Mouse (Mus musculus) cortical plate, adult 2 months (tissue): ENCODE measurements around the gene Pcgf1.

Experiments
- CTCF ChIP-seq: fragments of 200-500 bp; IDR thresholded peaks from 2 replicates; pipeline ENCODE4 v1.5.1; 2011; ENCODE audit warnings: mild to moderate bottlenecking, control low read depth, low read length; ENCODE audit not compliant: insufficient read depth; ENCODE audit errors: extremely low read depth
- POLR2A ChIP-seq: fragments of 200-500 bp; IDR thresholded peaks from 2 replicates; pipeline ENCODE4 v1.6.1; 2011; ENCODE audit warnings: mild to moderate bottlenecking, low read length, control low read depth; ENCODE audit not compliant: insufficient read depth; ENCODE audit errors: extremely low read depth

DNA sequence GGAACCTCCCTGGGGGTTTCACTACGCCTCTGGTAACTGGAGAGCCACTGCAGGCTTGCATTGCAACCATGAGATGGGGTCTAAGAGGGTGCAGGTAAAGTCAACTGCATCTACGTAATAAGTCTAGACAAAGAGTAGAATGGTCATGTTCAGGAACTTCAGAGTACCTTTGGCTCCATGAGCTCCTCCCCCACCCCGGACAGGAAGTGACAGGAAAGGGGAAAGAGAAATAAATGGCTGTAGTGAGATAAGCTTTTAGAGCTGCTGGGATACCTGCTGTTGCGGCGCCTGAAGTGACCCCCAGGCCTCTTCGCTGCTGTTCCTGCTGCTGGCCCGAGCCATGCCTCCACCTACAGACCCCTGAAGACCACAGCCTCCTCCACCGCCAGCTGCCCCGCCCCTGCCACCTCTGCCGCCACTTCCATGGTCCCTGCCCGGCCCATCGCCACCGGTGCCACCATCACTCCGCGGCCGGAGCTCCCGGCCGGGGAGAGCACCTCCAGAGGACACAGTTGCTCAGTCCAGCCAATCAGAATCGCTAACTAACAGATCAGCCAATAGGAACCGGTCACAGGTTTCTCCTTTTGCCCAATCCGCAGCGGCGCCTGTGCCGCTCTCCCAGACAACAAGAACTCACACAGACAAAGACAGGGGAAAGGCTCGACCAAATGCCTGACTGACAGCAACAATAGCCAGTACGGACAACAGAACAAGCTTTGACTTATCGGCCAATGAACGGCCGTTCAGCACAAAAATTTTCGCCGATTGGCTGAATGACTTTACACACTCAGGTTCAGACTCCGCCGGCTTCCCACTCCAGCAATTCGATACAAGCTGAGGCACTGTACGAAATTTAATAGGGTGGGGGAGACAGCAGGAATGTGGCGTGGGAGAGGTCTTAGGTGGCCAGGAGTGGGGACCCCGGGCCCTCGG is 43.5 kb downstream of the Pcgf1 start, which contains the start of gene Wbp1:
- TF ChIP-seq CTCF (no peak), POLR2A (peak; percentile 69)
